Comparison of ENCODE assay signal across 7 mouse cellular contexts in the genomic region with DNA sequence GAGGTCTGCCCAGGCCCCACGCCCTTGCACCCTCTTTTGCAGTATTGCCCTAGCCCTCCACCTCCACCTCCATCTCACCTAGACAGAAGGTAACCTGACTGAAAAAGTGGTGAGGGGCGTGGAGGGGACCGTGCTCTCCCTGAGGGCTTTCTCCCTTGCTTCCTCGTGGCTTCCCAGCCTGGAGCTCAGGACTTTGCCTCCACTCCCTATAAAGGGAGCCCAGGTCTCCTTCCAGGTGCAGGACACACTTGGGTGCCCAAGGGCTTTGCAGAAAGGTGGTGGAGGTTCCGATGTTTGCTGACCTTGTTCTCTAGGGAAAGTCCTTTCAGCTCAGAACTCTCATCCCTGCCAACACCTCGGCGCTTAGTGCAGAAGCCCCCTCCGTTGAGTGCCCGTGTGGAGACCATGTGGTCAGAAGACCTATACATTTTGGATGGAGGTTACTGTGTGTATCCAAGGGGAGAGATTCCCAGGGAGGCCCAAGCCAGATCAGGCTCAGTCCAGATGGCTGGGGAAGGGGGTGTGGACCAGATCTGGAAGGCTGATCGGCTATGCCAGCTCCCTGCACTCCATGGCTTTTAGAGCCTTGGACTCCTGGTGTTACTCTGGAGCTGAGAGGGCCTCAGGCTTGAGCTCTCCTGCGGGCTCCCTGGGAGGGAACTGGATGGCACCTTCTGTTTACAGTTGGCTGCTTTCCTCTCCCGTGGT. TPM values are rescaled to one million over a fixed set of nuclear protein-coding genes. Genes with fewer than 3 reads are reported as not detected.
DNase-seq lines count a peak whose midpoint lies in the region; ATAC-seq and TF ChIP-seq lines count a peak whose summit lies in the region.

No protein-coding gene starts in this region.

- peak overlapping the region; percentile 30 for H3K4me3 ChIP-seq in testis, adult 2 months (ENCODE audit: control insufficient read depth, low read depth, low read length)
- peak overlapping the region; percentile 53 for H3K4me3 ChIP-seq in forebrain, embryonic 14.5 days (ENCODE audit: low read depth, low read length)
- H3K4me3 ChIP-seq in stomach, embryonic 14.5 days (ENCODE audit: low read depth, low read length): peak overlapping the region; percentile 53

- H3K36me3 ChIP-seq in testis, adult 2 months (ENCODE audit: control insufficient read depth, insufficient read depth, low read length): no peaks in the 10 kb centered on the region
- H3K36me3 ChIP-seq in forebrain, embryonic 14.5 days (ENCODE audit: control insufficient read depth, insufficient read depth, low read length): no peaks in the 10 kb centered on the region
- H3K36me3 ChIP-seq in stomach, embryonic 14.5 days (ENCODE audit: control insufficient read depth, insufficient read depth, low read length): no peaks in the 10 kb centered on the region

- no peak for TF ChIP-seq CTCF in testis, adult 2 months (IDR thresholded peaks at IDR 0.05; ENCODE audit: control insufficient read depth, insufficient read depth, insufficient replicate concordance, low read depth, low read length)

- peak overlapping the region; percentile 69 for H3K4me2 ChIP-seq in forebrain, embryonic 14.5 days (ENCODE audit: low read length)
- H3K4me2 ChIP-seq in stomach, embryonic 14.5 days (replicated peaks; ENCODE audit: low read depth, low read length): peak overlapping the region; percentile 87

- H3K27me3 ChIP-seq in testis, adult 2 months (ENCODE audit: control insufficient read depth, insufficient read depth, low read length): no peaks in the 10 kb centered on the region
- no peaks in the 10 kb centered on the region for H3K27me3 ChIP-seq in forebrain, embryonic 14.5 days (replicated peaks; ENCODE audit: control insufficient read depth, insufficient read depth, low read length)
- no peaks in the 10 kb centered on the region for H3K27me3 ChIP-seq in stomach, embryonic 14.5 days (ENCODE audit: control insufficient read depth, insufficient read depth, low read length)

- peaks cover 28% of the 10 kb centered on the region for H3K4me1 ChIP-seq in testis, adult 2 months (ENCODE audit: control insufficient read depth, insufficient read depth, low read length)
- peaks cover 72% of the 10 kb centered on the region for H3K4me1 ChIP-seq in forebrain, embryonic 14.5 days (ENCODE audit: control insufficient read depth, insufficient read depth, low read length)
- H3K4me1 ChIP-seq in stomach, embryonic 14.5 days (ENCODE audit: control insufficient read depth, insufficient read depth, low read length): peaks cover 91% of the 10 kb centered on the region

- no peak for DNase-seq in testis, postnatal 14 days (ENCODE audit: low spot score)
- no peak for DNase-seq in forebrain, embryonic 14.5 days (ENCODE audit: low spot score)
- peak; percentile 43 to 62 for DNase-seq in kidney, postnatal 4 days
- no peak for DNase-seq in urinary bladder, postnatal 25 days (ENCODE audit: low spot score)
- DNase-seq in natural killer cell, adult 2 months (ENCODE audit: low spot score in 2 of 2): no peak

- peak overlapping the region; percentile 47; the same call in 1 of the 2 replicates for H3K27ac ChIP-seq in testis, adult 2 months (ENCODE audit: control insufficient read depth, insufficient read depth, low read depth, low read length)
- no peak overlapping the region for H3K27ac ChIP-seq in forebrain, embryonic 14.5 days (ENCODE audit: low read depth, low read length)
- H3K27ac ChIP-seq in stomach, embryonic 14.5 days (ENCODE audit: low read length): peak overlapping the region; percentile 49

- ATAC-seq in forebrain, embryonic 14.5 days: no peak
- ATAC-seq in stomach, embryonic 14.5 days (ENCODE audit: insufficient number of reproducible peaks, insufficient read depth, low FRiP score, low read depth): no peak

- TF ChIP-seq POLR2A in testis, adult 2 months (IDR thresholded peaks at IDR 0.05; ENCODE audit: control insufficient read depth, low read depth, low read length): no peak

- WGBS in forebrain, embryonic 14.5 days: 17% methylated on average over 12 of the region's 12 CpGs
- 8% methylated on average over 12 of the region's 12 CpGs for WGBS in stomach, embryonic 14.5 days

- no peaks in the 10 kb centered on the region for H3K9me3 ChIP-seq in forebrain, embryonic 14.5 days (replicated peaks; ENCODE audit: control insufficient read depth, low read length)
- no peaks in the 10 kb centered on the region for H3K9me3 ChIP-seq in stomach, embryonic 14.5 days (ENCODE audit: control insufficient read depth, low read depth, low read length)

- H3K9ac ChIP-seq in forebrain, embryonic 14.5 days (ENCODE audit: low read length): peak overlapping the region; percentile 73
- H3K9ac ChIP-seq in stomach, embryonic 14.5 days (replicated peaks; ENCODE audit: low read depth, low read length): peak overlapping the region; percentile 72

RNA-seq across cellular contexts. Expression of a gene that starts 0.7 kb away (rescaled TPM):
- polyA plus RNA-seq in testis, adult 2 months (2012; rRNA removed): 18.7 and 20.1 TPM in 2 replicates
- polyA plus RNA-seq in forebrain, embryonic 14.5 days (2014; fragmentation: Nextera tagmentation; extraction: Ambion mirVana): 8.2 and 9.8 TPM in 2 replicates
- 54.0 and 56.8 TPM in 2 replicates for polyA plus RNA-seq in stomach, embryonic 14.5 days (2014; fragmentation: Nextera tagmentation; extraction: Ambion mirVana)

RNA-seq across cellular contexts. Expression of a gene that starts 20.7 kb away (rescaled TPM):
- polyA plus RNA-seq in testis, adult 2 months (2012; rRNA removed): 2.5 and 2.9 TPM in 2 replicates
- polyA plus RNA-seq in forebrain, embryonic 14.5 days (2014; fragmentation: Nextera tagmentation; extraction: Ambion mirVana): 14.1 and 16.4 TPM in 2 replicates
- 31.4 and 32.6 TPM in 2 replicates for polyA plus RNA-seq in stomach, embryonic 14.5 days (2014; fragmentation: Nextera tagmentation; extraction: Ambion mirVana)

RNA-seq across cellular contexts. Expression of a gene that starts 54.5 kb away (rescaled TPM):
- polyA plus RNA-seq in testis, adult 2 months (2012; rRNA removed): 13.6 and 23.8 TPM in 2 replicates
- polyA plus RNA-seq in forebrain, embryonic 14.5 days (2014; fragmentation: Nextera tagmentation; extraction: Ambion mirVana): 0.27 and 0.28 TPM in 2 replicates
- polyA plus RNA-seq in stomach, embryonic 14.5 days (2014; fragmentation: Nextera tagmentation; extraction: Ambion mirVana): not detected in 2 replicates

Comparison
In these comparisons a context has a peak if more than half of its experiments do, and no peak if none do; other contexts are left out.
1. DNase-seq: peak in kidney, postnatal 4 days (2 of 2); none in testis, postnatal 14 days (single experiment), forebrain, embryonic 14.5 days (single experiment), urinary bladder, postnatal 25 days (single experiment) and natural killer cell, adult 2 months (0 of 2).
2. RNA of a gene that starts 54.5 kb away (polyA plus RNA-seq): 13.6 to 23.8 TPM in testis, adult 2 months; 0.27 to 0.28 TPM in forebrain, embryonic 14.5 days and not detected in stomach, embryonic 14.5 days; every median in the first group is over 10 times any median in the second.
3. Peak in every context shown above with its lines, with median percentiles within 50 percentile points of each other: H3K4me3 ChIP-seq.